Mouse (Mus musculus): ENCODE measurements around the gene Tbl2.

The Tbl2 gene

GRCm38 (mm10) chr5:135186621-135187348, 37.3 kb downstream of the Tbl2 start, which contains the start of gene Baz1b:
Baz1b (plus strand) TSS chr5:135187264.
- peak; percentile 97 for DNase-seq (ENCODE audit: low spot score in 2 of 2)

DNA sequence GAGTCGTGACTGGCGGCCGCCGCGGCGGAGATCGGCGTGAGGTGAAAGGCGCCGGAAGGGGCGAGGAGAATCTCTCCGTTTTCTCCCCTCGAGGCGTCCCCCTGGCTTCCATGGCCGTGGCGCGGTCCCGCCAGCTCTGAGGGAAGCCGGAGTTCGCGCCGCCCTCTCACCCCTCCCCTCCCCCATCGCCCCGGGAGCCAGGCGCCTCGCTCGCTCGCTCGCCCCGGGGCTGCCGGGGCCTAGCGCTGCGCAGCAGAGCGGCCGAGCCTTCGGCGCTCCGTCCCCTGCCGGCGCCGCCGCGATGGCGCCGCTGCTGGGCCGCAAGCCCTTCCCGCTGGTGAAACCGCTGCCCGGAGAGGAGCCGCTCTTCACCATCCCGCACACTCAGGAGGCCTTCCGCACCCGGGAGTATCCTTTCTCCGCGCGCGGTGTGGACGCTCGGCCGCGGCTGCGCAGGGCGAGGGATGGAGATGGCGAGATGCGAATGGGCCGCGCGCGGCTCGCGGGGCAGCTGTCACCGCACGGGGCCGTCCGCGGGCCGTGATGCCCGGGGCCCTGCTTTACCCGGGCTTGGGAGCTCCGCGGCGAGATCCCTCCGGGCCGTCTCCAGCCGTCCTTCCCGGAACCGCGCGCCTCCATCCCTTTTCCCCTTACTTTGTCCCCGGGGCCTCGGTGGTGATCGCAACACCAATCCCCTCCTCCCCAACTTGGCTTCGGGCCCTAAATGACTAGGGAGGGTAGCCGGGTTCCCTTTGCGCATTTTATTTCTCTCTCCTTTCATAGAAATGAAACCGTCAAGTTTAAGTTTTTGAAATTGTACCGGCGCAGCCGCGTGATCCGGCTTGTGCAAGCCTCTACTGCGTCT, 38.1 kb downstream of the Tbl2 start:
- peak in 1 of 2 experiments; percentile 28 for DNase-seq (ENCODE audit: low spot score in 2 of 2)

DNA sequence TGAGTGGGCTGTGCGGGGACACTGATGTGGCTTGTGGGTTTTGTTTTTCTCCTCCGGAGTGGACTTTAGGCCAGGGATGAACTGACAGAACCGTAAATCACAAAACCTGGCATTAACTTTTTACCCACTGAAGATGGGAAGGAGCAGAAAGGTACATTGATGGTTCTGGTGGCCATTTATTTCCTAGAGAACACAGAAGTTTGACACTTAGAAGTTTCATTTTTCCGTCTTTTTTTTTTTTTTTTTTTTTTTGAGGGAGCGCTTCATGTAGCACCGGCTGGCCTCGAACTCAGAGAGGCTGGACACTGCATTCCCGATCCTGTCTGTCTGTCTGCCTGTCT, 38.7 kb downstream of the Tbl2 start:
- DNase-seq (ENCODE audit: low spot score in 2 of 2) = no peak

- DNase-seq (ENCODE audit: low spot score in 2 of 2) = no peak
These were observed 40.0 kb downstream of the Tbl2 start for GRCm38 (mm10) chr5:135189281-135190022.

- peak in 1 of 2 experiments; percentile 34 for DNase-seq (ENCODE audit: low spot score in 2 of 2)
These were observed 42.2 kb downstream of the Tbl2 start for GRCm38 (mm10) chr5:135191620-135192019.

GRCm38 (mm10) chr5:135192431-135192830, 43.0 kb downstream of the Tbl2 start:
- DNase-seq (ENCODE audit: low spot score in 2 of 2) = no peak

DNA sequence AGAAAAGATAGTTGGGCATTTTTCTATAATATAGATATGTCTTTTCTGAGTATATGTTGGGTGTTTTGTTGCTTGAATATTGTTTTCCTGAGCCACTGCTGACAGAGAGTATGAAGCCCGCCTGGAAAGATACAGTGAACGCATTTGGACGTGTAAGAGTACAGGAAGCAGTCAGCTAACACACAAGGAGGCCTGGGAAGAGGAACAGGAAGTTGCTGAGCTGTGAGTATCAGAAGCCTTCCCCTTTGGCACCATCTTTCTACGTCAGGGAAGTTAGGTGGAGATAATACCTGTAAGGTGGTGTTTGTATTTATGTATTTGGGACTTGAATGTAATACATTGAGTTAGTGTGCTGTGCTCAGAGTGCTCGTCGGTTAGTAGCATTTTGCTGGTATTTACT, 46.9 kb downstream of the Tbl2 start:
- DNase-seq (ENCODE audit: low spot score in 2 of 2) = no peak

DNA sequence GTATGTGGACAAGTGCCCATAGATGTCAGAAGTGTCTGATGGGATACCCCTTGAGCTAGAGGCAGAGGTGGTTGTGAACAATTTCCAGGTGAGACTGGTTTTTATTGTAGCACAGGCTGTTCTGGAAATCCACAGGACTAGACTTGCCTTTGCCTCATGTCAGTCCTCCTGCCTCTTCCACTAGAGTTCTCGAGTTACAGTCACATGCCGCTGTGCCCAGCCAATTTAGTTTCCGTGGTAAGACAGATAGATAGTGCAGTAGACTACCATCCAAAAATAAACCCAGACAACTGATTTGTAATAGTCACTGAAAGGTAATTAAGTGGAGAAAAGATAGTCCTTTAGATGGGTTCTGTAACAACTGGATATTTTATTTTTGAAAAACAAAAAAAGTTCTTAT, 53.3 kb downstream of the Tbl2 start:
- DNase-seq (ENCODE audit: low spot score in 2 of 2) = no peak

DNA sequence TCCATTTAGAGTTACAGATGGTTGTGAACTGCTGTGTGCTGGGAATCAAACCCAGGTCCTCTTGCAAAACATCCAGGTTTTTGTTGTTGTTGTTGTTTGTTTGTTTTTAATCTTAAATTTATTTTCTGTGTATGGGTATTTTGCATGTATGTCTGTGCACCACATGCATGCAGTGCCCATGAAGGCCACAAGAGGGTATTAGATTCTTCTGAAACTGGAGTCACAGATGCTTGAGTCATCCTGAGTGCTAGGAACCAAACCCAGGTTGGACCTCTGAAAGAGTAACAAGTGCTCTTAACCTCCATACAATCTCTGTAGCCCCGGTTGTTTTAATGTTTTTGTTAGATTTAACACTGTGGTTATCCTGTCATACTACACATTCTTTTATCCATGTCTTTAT, 58.7 kb downstream of the Tbl2 start:
- DNase-seq (ENCODE audit: low spot score in 2 of 2) = no peak

Data from frontal cortex, postnatal 14 days (tissue).